Mouse (Mus musculus) naive thymus-derived CD4-positive, alpha-beta T cell, adult 2 months (primary cell): ENCODE data around the gene Pex12.
"Not testable (repeated sequence)": the region's sequence is repeated elsewhere in the genome, so short reads cannot be mapped to it uniquely, and the experiment has no call there.

Source experiments
- DNase-seq: peaks from one replicate; pipeline ENCODE4 v3.0.0-alpha.2; 2011; ENCODE audit warnings: low read depth

The Pex12 gene

GRCm38 (mm10) chr11:83302526-83303251, at the start of gene Pex12:
Gene Pex12, minus strand, starts transcription at chr11:83302586.
- peak; percentile 99 for DNase-seq

GRCm38 (mm10) chr11:83341716-83342245, 39.4 kb upstream of the Pex12 start:
- no peak for DNase-seq

- DNase-seq: no peak
Measured at GRCm38 (mm10) chr11:83339705-83340104, 37.3 kb upstream of the Pex12 start.

- no peak for DNase-seq
Measured at GRCm38 (mm10) chr11:83335826-83336225, 33.4 kb upstream of the Pex12 start.

DNA sequence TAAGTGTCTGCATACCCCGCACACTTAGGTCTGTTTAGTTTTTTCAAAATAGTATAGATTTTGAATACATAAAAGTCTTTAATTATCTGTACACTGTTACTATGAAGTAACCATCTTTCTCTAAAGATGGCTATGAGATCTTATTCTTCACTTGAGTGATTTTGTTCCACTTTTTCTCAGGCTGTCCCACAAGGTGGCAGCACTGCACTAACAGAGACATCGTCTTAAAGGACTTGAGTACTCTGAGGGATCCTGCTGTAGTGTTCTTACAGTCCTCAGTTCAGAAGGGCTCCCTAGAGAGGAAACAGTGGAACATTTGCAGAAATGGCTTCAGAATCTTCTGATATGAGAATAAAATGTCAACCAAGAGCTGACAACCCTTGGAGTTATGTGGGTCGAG, 25.0 kb upstream of the Pex12 start:
- peak; percentile 70 for DNase-seq

GRCm38 (mm10) chr11:83326692-83327091, 24.3 kb upstream of the Pex12 start:
- DNase-seq: not testable (repeated sequence)

GRCm38 (mm10) chr11:83319048-83319447, 16.7 kb upstream of the Pex12 start:
- DNase-seq: no peak

- no peak for DNase-seq
Measured at GRCm38 (mm10) chr11:83312471-83312870, 10.1 kb upstream of the Pex12 start.

- DNase-seq: no peak
Measured at GRCm38 (mm10) chr11:83306700-83307253, 4.4 kb upstream of the Pex12 start.

DNA sequence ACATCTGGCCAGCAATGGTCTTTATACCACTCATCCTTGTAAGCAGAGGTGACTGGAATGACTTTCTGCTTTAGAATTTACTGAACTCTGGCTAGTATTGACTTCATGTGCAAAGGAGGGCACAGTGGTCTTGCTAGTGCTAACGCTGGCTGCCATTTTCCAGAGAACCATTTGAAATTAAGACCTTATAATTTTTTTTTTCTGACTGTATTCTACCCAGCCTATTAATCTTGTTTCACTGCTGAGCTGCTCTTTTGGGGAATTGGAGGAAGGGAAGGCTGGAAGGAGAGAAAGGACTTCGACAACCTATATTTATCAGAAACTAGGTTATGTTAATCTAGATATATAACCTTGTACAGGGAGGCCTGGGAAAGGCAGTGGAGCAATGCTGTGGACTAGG, 2.1 kb upstream of the Pex12 start:
- no peak for DNase-seq

- DNase-seq: no peak
Measured at GRCm38 (mm10) chr11:83303751-83304150, 1.4 kb upstream of the Pex12 start.

GRCm38 (mm10) chr11:83302124-83302523, 262 bp downstream of the Pex12 start:
- no peak for DNase-seq

GRCm38 (mm10) chr11:83301431-83301831, 955 bp downstream of the Pex12 start:
- no peak for DNase-seq

DNA sequence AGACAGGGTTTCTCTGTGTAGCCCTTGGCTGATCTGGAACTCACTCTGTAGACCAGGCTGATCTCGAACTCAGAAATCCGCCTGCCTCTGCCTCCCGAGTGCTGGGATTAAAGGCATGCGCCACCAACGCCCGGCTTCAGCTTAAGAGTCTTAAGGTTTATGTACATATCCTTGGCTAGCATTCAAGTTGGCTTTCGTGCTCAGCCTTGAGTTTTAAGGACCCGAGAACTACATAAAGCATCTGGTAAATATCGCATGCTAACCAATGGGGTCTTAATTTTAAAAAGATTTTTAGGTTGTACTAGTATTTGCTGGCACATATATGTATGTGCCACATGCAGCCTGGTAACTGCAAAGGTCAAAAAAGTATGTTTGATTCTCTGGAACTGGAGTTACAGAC, 2.7 kb downstream of the Pex12 start:
- no peak for DNase-seq

GRCm38 (mm10) chr11:83298225-83299195, 3.9 kb downstream of the Pex12 start, which contains the start of gene Ap2b1:
Gene Ap2b1, plus strand, starts transcription at chr11:83299024.
- DNase-seq: peak; percentile 94

DNA sequence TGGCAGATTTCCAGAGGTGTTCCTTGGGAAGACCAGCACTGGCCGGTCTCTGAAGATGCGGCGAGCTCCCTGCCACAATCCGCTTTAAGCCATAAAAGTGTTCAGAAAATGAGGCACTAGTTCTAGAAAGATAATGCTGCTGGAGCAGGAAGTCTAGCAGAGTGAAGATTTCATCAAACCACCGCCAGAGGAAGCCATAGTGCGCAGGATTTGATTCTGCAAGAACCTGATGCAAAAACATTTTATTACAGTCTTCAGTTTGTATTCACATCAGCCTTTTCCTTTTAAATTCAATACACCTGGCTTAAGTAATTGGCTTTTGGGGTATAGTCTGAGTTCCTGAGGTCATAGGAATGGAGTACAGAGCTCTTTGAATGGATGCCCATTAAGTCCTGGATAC, 4.6 kb downstream of the Pex12 start:
- DNase-seq: peak; percentile 53

DNA sequence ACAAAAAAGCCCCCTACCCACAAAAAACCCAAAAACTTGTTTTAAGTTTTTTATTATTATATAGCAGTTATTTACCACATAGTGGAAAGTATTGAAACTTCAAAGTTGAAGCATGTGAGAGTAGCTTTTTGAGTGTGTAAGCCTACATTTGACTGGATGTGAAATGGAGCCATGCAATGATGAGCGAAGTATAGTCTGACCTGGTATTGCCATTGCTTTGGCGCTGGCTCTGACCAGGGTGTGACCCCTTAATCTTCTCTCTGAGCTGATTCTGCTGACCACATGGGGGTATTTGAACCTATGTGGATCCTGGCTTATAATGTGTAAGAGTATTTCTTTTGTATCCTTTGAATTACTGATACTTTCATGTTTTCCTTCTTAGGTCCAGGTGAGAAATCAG, 8.3 kb downstream of the Pex12 start:
- no peak for DNase-seq

DNA sequence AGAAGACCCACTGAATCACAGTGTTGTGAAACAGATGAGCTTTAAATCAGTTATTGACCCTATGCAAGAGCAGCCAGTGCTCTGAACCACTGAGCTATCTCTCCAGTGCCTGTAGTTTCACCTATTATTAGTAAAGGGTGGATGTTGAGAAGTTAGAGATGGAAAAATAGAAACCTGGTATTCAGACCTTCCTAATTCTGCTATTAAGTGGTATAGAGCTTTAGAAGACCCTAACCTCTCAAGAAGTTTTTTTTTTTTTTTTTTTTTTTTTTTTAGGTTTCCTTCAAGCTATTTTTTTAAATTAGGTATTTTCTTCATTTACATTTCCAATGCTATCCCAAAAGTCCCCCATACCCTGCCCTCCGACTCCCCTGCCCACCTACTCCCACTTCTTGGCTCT, 9.2 kb downstream of the Pex12 start:
- DNase-seq: no peak

GRCm38 (mm10) chr11:83292251-83292587, 10.2 kb downstream of the Pex12 start:
- no peak for DNase-seq

GRCm38 (mm10) chr11:83291375-83292250, 10.8 kb downstream of the Pex12 start:
- DNase-seq: peak; percentile 96

- DNase-seq: no peak
Measured at GRCm38 (mm10) chr11:83289633-83290032, 12.8 kb downstream of the Pex12 start.

GRCm38 (mm10) chr11:83289036-83289435, 13.3 kb downstream of the Pex12 start:
- no peak for DNase-seq
